Mouse (Mus musculus) cerebellum, adult 9-10 months (tissue): ENCODE results near the gene Lgmn.

ENCODE experiments used
- DNase-seq: peaks from one replicate; pipeline ENCODE4 v3.0.0; 2022

The Lgmn gene

DNA sequence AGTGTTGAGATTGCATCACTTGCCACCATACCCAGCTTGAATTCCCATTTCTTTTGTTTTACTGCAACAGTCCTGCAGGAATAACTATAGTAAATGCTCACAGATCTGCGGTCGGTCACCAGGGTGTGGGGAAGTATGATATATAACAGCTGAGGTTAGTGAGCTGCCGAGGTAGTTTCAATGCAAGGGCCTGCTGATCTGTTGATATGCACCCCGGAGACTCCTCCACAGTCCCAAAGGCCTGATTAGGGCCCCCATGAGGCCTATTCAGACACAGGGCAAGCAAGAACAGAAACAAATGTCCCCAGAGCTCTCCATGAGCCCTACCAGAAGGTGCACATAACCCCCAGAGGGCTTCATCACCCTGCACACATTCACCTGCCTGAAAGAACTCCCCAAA, 9.4 kb downstream of the Lgmn start:
- DNase-seq, result peak; percentile 3

DNA sequence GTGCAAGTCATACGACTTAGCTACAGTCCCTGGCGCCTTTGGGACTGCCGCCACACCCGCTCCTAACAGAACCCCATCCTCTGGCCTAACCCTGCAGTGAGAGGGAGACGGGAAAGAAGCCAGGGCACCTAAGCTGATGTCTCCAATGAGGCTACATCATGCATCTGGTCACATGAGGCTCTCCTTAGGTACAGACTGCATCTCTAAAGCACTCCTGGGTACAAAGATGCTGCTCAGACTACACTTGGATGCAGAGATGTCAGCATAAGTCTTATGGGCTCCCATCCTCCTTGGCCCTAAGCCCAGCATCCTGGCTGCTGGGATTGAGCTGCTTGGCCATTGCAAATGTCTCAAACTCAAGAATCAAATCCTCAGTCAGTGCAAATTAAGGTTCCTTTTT, 10.0 kb downstream of the Lgmn start:
- DNase-seq, result peak; percentile 4

- DNase-seq, result no peak
Observed at GRCm38 (mm10) chr12:102426285-102426684, 13.3 kb downstream of the Lgmn start.

DNA sequence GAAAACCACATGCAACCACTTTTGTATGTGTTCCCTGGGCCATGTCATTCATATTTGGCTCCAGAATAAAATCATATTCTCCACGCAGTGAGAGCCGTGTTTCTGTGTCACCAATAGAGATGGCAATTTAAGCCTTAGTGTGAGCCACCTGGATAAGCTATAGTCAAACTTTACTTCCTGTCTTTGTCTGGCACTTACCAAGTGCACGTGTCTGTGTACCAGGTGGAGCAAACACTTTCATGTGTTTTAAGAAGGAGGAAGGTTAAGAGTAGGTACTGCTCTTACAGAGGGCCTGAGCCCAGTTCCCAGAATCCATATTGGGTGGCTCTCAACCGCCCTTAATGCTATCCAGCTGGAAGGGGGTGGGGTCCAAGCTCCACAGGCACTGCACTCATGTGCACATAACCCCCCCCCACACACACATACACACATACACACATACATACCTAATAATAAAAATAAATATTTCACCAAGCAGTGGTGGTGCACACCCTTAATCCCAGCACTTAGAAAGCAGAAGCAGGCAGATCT, 14.5 kb downstream of the Lgmn start:
- DNase-seq, result no peak

GRCm38 (mm10) chr12:102424456-102424855, 15.2 kb downstream of the Lgmn start:
- no peak for DNase-seq

DNA sequence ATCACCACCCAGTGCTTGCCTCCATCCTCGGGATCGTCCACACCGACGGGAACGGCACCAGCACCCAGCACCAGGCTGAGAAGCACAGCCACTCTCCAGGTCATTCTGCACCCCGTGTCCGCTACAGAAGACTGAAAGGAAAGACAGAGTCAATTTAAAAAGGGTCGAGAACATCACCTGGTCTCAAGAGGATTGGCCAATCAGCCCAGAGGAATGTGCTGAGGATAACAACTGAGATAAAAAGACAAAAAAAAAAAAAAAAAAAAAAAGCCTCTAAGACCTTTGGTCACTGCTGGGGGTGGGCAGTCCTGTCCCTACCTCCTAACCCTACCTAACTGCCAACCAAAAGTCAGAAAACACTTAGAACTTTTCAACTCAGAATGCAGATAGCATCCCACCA, 16.0 kb downstream of the Lgmn start:
- DNase-seq, result no peak

DNA sequence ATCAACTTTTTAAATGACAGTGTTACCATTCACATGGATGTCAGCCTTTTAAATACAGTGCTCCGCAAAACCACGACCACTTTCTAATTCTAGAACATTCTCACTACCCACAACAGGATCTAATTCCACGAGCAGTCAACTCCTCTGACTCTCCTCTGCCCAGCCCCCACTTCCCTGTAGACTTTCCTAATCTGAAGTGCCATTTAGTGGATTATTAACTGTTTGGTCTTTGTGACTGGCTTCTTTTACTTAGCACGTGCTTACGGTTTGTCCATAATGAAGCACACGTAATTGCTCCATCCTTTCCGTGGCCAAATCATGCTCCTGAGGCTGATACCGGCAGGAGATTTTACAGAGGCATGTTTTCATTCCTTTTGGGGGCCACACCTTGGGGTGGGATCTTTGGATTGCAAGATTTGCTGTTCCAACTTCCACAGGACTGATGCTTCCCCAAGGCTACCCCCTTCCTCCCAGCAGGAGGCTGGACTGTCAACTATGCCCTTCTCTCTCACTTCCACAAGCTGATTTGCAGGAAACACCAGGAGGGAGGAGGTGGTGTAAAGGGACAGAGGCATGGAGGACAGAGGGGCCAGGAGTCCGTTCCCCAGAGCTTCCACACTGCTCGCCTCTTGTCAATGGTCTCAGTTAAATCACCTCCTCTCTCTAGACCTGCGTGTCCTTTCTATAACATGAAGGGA, 16.8 kb downstream of the Lgmn start:
- no peak for DNase-seq

DNA sequence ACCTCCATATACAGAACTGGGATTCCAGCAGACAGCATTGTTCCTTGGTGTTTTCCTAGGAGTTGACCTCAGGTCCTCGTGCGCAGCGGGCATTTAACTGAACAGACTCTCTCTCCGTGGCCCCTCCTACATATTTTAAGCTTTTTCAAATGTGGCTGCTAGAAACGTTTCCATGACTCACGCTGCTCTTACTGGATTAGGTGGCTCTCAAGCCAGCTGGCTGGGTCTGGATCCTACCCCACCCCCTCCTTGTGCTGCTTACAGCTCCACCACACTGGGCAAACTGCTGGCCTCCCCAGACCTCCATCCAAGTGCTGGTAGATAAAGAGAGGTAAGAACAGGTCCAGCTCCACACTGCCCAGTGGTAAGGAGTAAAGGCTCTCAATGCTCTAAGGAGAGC, 17.5 kb downstream of the Lgmn start:
- no peak for DNase-seq

GRCm38 (mm10) chr12:102420168-102420890, 19.3 kb downstream of the Lgmn start:
- DNase-seq, result no peak

- DNase-seq, result peak; percentile 68
Observed at GRCm38 (mm10) chr12:102419544-102419943, 20.1 kb downstream of the Lgmn start.

- DNase-seq, result no peak
Observed at GRCm38 (mm10) chr12:102417701-102418100, 21.9 kb downstream of the Lgmn start.

GRCm38 (mm10) chr12:102416955-102417510, 22.6 kb downstream of the Lgmn start:
- no peak for DNase-seq

DNA sequence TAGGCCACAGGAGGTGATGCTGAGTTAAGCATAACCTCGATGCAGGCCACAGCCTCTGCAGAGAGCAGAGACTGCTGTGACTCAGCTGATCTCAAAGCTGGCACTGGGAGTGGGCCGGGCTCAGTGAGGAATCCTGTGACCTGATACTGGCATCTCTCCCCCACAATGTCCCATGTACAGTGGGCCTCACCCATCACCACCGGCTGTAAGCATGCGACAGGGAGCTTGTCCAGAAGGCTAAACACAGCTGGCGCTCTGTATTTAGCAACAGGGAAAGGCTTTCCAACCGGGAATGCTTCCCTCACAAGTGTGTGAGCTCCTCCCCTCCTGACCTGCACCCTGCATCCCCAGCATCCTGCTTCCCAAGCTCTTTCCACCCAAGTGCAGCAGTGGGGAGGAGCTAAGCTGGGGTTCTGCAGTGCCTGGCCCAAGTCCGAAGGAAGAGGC, 23.2 kb downstream of the Lgmn start:
- no peak for DNase-seq

- DNase-seq, result no peak
Observed at GRCm38 (mm10) chr12:102414686-102415085, 24.9 kb downstream of the Lgmn start.

DNA sequence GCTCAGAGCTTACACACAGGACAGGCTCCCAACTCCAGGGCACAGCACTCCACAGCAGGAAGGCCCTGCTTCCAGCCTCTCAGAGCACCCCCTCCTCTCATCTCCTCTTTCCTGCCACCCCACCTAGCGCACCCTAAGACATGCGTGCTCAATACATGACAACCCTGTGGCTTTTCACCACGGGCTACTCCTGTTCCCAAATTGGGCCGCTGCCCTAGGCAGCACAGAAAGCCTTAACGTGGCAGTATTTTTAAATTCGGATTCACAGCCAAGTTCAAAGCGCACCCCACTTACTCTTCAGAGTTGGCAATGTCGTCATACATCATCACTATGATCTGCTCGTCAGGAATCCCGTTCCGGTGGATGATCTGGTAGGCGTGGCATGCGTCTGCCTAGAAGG, 26.4 kb downstream of the Lgmn start:
- no peak for DNase-seq

DNA sequence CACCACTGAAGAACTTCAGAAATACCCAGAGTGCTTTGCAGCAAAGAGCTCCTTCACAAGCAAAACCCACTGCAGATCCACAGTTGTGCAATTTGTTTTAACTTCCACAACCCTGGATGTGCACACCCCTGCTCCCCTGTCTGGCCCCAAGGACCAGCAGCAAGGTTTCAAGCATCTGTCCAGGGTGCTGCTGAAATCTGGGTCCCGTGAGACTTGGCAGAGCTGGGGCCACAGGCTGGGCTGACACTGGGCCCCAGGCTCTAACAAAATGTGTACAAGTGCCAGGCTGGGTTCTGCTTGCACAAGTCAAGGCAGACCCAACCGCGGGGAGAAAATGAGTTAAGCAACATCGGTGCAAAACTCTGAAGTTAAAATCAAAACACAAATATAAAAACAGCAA, 41.0 kb downstream of the Lgmn start:
- DNase-seq, result no peak

DNA sequence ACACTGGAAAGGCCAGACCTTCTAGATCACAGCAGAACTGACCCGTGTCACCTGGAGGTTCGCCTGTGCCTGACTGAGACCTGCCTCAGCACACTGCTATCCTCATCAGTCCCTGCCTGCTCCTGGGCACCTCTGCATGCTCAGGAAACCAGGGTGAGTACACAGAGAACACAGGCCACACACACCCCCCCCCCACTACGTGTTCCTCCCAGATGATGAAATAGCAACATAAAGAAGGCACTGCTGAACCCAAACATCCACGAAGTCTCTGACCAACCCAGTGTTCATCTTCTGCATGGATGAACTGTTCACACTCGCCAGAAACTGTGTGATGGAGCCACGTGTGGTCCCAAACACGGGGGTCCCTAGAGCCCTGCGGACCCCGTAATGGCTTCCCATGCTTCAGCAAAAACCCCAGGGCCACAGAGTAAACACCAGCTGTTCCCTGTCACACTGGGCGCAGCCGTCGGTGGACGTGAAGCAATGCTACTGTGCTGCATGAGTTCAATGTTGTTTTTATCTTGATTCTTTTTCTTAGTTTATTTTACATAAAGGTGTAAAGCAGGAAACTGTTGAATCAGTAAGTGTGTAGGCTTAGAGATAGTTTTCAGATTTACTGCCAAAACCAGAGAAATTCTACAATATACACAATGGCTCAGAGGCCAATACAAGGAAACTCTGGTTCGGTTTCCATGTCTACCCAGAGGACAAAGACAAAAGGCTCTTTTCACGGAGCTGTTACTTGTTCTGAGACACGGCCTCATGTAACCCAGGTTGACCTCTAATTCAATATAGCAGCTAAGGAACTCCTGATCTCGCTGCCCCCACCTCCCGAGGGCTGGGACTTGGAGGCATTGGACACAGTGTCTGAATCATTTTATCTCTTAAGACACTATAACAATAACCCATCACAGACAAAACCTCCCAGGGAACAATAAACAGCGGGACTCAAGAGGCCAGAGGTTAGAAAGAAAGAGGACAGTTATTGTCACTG, 43.3 kb downstream of the Lgmn start:
- DNase-seq, result no peak

DNA sequence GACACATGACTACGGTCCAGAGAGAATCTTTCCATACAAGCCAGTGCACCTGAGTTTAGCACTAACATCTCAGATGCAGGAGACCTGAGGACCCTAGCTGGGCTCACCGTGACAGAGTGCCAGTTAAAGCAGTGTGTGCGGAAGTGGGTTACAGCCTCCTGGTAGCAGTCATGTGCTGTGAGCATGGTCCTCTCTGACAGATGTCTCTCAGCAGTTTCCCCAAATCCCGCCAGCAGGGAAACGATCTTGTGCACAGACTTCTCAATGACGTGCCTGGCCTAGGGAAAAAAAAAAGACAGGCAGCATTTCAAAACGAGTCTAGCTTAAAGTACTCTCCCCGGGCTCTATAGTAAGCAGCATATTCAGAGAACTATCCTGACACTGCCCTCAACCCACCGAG, 44.1 kb downstream of the Lgmn start:
- no peak for DNase-seq

GRCm38 (mm10) chr12:102394496-102394895, 45.1 kb downstream of the Lgmn start:
- no peak for DNase-seq

GRCm38 (mm10) chr12:102391982-102392381, 47.6 kb downstream of the Lgmn start:
- DNase-seq, result no peak

DNA sequence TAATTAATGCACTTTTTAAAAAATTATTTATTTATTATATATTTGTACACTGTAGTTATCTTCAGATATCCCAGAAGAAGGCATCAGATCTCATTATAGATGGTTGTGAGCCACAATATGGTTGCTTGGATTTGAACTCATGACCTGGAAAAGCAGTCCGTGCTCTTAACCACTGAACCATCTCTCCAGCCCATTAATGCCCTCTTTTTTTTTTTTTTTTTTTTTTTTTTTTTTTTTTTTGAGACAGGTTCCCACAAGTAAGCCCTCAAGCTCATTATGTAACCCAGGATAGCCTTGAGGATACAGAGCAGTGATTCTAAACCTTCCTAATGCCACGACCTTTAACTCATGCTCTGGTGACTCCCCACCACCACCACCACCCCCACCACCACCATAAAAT, 48.5 kb downstream of the Lgmn start:
- no peak for DNase-seq

GRCm38 (mm10) chr12:102390042-102390441, 49.6 kb downstream of the Lgmn start:
- no peak for DNase-seq
